Mouse (Mus musculus): Measurements from ENCODE around the gene Lrrc8b. TPM values are rescaled to one million over a fixed set of nuclear protein-coding genes. Genes with fewer than 3 reads are reported as not detected.

The Lrrc8b gene
- total and polyA plus RNA-seq, 3 experiments = 7.4 to 14.0 TPM; not detected in 1

DNA sequence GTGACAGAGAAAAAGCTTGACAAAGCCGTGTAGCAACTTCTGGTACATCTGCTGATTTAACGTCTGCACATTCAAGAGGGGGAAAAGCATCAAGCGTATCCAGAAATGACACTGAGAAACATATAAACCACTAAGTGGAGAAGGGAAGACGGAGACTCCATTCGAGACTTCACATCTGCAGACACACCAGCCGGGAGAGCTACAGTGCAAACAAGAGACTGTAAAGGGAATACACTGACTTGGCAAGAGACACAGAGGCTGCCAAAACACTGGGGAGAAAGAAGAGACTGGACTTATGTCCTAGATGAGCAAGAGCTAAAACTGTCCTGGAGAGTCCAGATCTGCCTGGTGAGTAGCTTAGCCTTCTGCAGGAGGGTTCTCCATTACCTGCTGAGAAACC is 16.6 kb upstream of the Lrrc8b start:
- no peaks in the 10 kb centered on the region for H3K4me1 ChIP-seq (ENCODE audit: control insufficient read depth in 1 of 2, insufficient read depth in 2 of 2, low read length in 2 of 2)

GRCm38 (mm10) chr5:105399631-105400423 is 15.7 kb upstream of the Lrrc8b start:
- no peaks in the 10 kb centered on the region for H3K27me3 ChIP-seq (ENCODE audit: control insufficient read depth in 1 of 2, insufficient read depth in 2 of 2, low read length in 2 of 2)
- no peaks in the 10 kb centered on the region for H3K4me1 ChIP-seq (ENCODE audit: control insufficient read depth in 1 of 2, insufficient read depth in 2 of 2, low read length in 2 of 2)
- H3K79me2 ChIP-seq (ENCODE audit: control insufficient read depth, insufficient read depth, low read length, poor library complexity) = no peaks in the 10 kb centered on the region
- H3K27ac ChIP-seq (ENCODE audit: control insufficient read depth, low read depth, low read length) = no peak overlapping the region
- H3K4me3 ChIP-seq (ENCODE audit: control insufficient read depth in 1 of 2, insufficient read depth in 1 of 2, low read depth in 2 of 2, low read length in 2 of 2) = peak overlapping the region; percentile 59 to 86
- H3K36me3 ChIP-seq (ENCODE audit: control insufficient read depth in 1 of 2, insufficient read depth in 2 of 2, low read length in 2 of 2) = peaks cover 0 to 2% of the 10 kb centered on the region in 2 experiments; a peak in 1 of 4 replicates
- no peaks in the 10 kb centered on the region for H3K9me3 ChIP-seq (replicated peaks; ENCODE audit: insufficient read depth, low read length)
- DNase-seq (ENCODE audit: low read depth, low spot score) = peak; percentile 88
- peak overlapping the region; percentile 51 for H3K9ac ChIP-seq (ENCODE audit: control insufficient read depth, low read depth, low read length, poor library complexity, severe bottlenecking)
- no peak for TF ChIP-seq UBTF (IDR thresholded peaks at IDR 0.05; ENCODE audit: borderline replicate concordance, insufficient read depth, low read depth, low read length)
- TF ChIP-seq E2F4 (IDR thresholded peaks at IDR 0.05; ENCODE audit: borderline replicate concordance, low read depth, low read length) = no peak
- peak; percentile 95 for TF ChIP-seq RAD21 (IDR thresholded peaks at IDR 0.05; ENCODE audit: low read depth, low read length)
- TF ChIP-seq RCOR1 (IDR thresholded peaks at IDR 0.05; ENCODE audit: low read depth, low read length) = no peak
- TF ChIP-seq CTCF (IDR thresholded peaks at IDR 0.05 in 2 of 3, conservative IDR thresholded peaks at IDR 0.05 in 1 of 3; ENCODE audit: control insufficient read depth in 1 of 3, insufficient read depth in 1 of 3, low read depth in 2 of 3, low read length in 3 of 3, poor library complexity in 1 of 3, severe bottlenecking in 1 of 3) = peak; percentile 51 to 93 (median 67)
- no peak for TF ChIP-seq TCF12 (IDR thresholded peaks at IDR 0.05; ENCODE audit: low read depth, low read length)
- no peak for TF ChIP-seq JUND (IDR thresholded peaks at IDR 0.05; ENCODE audit: low read depth, low read length)
- TF ChIP-seq HCFC1 (IDR thresholded peaks at IDR 0.05; ENCODE audit: low read depth, low read length) = no peak
- TF ChIP-seq TAL1 (IDR thresholded peaks at IDR 0.05; ENCODE audit: low read length) = no peak
- TF ChIP-seq BHLHE40 (IDR thresholded peaks at IDR 0.05; ENCODE audit: borderline replicate concordance, low read depth, low read length) = no peak
- TF ChIP-seq CHD1 (IDR thresholded peaks at IDR 0.05; ENCODE audit: low read depth, low read length) = no peak
- no peak for TF ChIP-seq USF2 (IDR thresholded peaks at IDR 0.05; ENCODE audit: borderline replicate concordance in 1 of 2, insufficient read depth in 1 of 2, low read depth in 1 of 2, low read length in 2 of 2)
- TF ChIP-seq CHD2 (IDR thresholded peaks at IDR 0.05; ENCODE audit: low read length) = no peak
- TF ChIP-seq ZMIZ1 (IDR thresholded peaks at IDR 0.05; ENCODE audit: low read depth, low read length) = no peak
- TF ChIP-seq MYC (IDR thresholded peaks at IDR 0.05; ENCODE audit: low read depth, low read length) = no peak
- TF ChIP-seq ZC3H11A (IDR thresholded peaks at IDR 0.05; ENCODE audit: low read depth, low read length) = peak; percentile 85
- peak; percentile 64 for TF ChIP-seq SIN3A (IDR thresholded peaks at IDR 0.05; ENCODE audit: low read length)
- TF ChIP-seq SMC3 (IDR thresholded peaks at IDR 0.05; ENCODE audit: low read depth, low read length) = peak; percentile 84
- TF ChIP-seq EP300 (IDR thresholded peaks at IDR 0.05; ENCODE audit: low read depth in 1 of 2, low read length in 2 of 2) = no peak
- 0 out of 2 replicates have a peak, but pooled peaks have one; percentile 25 for TF ChIP-seq ZNF384 (IDR thresholded peaks at IDR 0.05; ENCODE audit: low read depth, low read length)
- TF ChIP-seq POLR2AphosphoS5 (IDR thresholded peaks at IDR 0.05; ENCODE audit: borderline replicate concordance, low read depth, low read length) = no peak
- peak; percentile 56; the same call in 1 of the 2 replicates for TF ChIP-seq MXI1 (IDR thresholded peaks at IDR 0.05; ENCODE audit: low read depth, low read length)
- no peak for TF ChIP-seq MAFK (IDR thresholded peaks at IDR 0.05; ENCODE audit: borderline replicate concordance, low read depth, low read length)
- TF ChIP-seq ELF1 (IDR thresholded peaks at IDR 0.05; ENCODE audit: low read depth, low read length) = no peak
- TF ChIP-seq ZKSCAN1 (IDR thresholded peaks at IDR 0.05; ENCODE audit: low read depth, low read length) = no peak

More for the DNA sequence above, 16.6 kb upstream of the Lrrc8b start:
- DNase-seq (ENCODE audit: low read depth, low spot score) = no peak
- Histone ChIP-seq H3K27ac (ENCODE audit: control insufficient read depth, low read depth, low read length) (no peak overlapping the region), H3K27me3 (ENCODE audit: control insufficient read depth in 1 of 2, insufficient read depth in 2 of 2, low read length in 2 of 2) (no peaks in the 10 kb centered on the region), H3K9ac (ENCODE audit: control insufficient read depth, low read depth, low read length, poor library complexity, severe bottlenecking) (no peak overlapping the region), H3K36me3 (ENCODE audit: control insufficient read depth in 1 of 2, insufficient read depth in 2 of 2, low read length in 2 of 2) (peaks cover 0 to 2% of the 10 kb centered on the region in 2 experiments; a peak in 1 of 4 replicates), H3K9me3 (replicated peaks; ENCODE audit: insufficient read depth, low read length) (no peaks in the 10 kb centered on the region), H3K79me2 (ENCODE audit: control insufficient read depth, insufficient read depth, low read length, poor library complexity) (no peaks in the 10 kb centered on the region), H3K4me3 (ENCODE audit: control insufficient read depth in 1 of 2, insufficient read depth in 1 of 2, low read depth in 2 of 2, low read length in 2 of 2) (no peak overlapping the region)
- TF ChIP-seq ZC3H11A (IDR thresholded peaks at IDR 0.05; ENCODE audit: low read depth, low read length) (no peak), NELFE (IDR thresholded peaks at IDR 0.05; ENCODE audit: low read depth, low read length) (no peak), ZKSCAN1 (IDR thresholded peaks at IDR 0.05; ENCODE audit: low read depth, low read length) (no peak), CHD2 (IDR thresholded peaks at IDR 0.05; ENCODE audit: low read length) (no peak), POLR2A (IDR thresholded peaks at IDR 0.05; ENCODE audit: control insufficient read depth in 1 of 2, insufficient read depth in 1 of 2, low read depth in 1 of 2, low read length in 2 of 2, poor library complexity in 1 of 2) (no peak), MAX (IDR thresholded peaks at IDR 0.05; ENCODE audit: low read length) (no peak), TBP (IDR thresholded peaks at IDR 0.05; ENCODE audit: low read depth, low read length) (no peak), E2F4 (IDR thresholded peaks at IDR 0.05; ENCODE audit: borderline replicate concordance, low read depth, low read length) (no peak), TAL1 (IDR thresholded peaks at IDR 0.05; ENCODE audit: low read length) (no peak), NRF1 (IDR thresholded peaks at IDR 0.05; ENCODE audit: insufficient read depth, low read depth, low read length, poor library complexity, severe bottlenecking) (no peak), CHD1 (IDR thresholded peaks at IDR 0.05; ENCODE audit: low read depth, low read length) (no peak), MXI1 (IDR thresholded peaks at IDR 0.05; ENCODE audit: low read depth, low read length) (no peak)
